Mouse (Mus musculus) thymus, postnatal 36 days (tissue): Measurements from ENCODE around the gene Vmn1r18.
"Not testable (repeated sequence)": the region's sequence is repeated elsewhere in the genome, so short reads cannot be mapped to it uniquely, and the experiment has no call there.

ENCODE experiments used
- DNase-seq, 2 experiments: peaks; one replicate each; pipeline ENCODE4 v3.0.0; 2022; ENCODE audit warnings: mixed read lengths in 2 of 2

Gene Vmn1r18

DNA sequence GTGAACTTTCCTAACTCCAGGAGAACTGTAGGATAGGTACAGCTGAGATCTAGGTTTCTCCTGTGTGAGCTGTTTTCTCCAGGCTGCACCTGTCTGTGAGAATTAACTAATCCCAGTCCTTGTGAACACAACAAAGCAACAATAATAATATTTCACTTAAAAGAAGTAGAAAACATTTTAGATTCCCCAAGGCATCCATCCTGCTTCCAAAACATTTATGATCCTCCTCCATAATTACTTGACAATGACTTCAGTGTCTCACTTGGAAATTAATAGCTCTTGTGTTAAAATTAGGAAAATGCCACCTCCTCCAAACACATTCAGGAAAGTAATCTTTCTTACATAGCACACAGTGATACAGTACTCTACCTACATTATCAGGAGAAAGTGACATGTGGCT lies at the start of gene Vmn1r18:
Vmn1r18 (minus strand) TSS at position 101 of the 400 bp plus-strand sequence.
- no peak for DNase-seq

DNA sequence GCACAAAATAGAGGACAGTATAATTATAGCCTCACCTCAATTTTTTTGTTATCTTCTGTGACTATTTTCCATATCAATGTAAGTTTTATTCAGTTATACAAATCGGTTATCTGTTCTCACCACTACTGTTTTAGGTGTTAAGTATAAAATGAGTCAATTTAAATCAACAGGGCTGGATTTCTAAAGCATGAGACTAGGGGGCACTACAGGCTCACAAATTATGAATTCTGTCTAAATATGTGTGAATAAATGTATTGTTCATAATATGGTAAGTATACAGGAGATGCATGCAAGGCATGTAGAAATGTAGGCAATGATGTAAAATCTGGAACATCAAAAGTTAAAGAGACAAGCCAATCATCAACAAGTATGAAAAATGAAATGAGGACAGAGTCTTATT lies 35.6 kb upstream of the Vmn1r18 start:
- no peak for DNase-seq

DNA sequence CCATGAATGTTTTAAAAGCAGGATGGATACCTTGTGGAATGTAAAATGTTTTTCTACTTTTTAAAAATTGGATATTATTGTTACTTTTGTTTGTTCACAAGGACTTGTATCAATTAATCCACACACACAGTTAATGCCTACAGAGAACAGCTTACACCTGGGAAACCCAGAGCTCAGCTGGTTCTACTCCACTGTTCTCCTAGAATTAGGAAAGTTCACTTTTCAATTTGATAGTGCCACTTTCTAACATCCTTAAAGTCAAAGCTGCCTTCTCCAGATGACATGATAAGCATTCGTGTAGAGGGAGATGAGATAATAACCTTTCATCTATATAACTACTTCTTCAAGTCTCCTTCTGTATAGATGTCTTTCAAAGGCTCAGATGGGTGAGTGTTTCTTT lies 33.0 kb upstream of the Vmn1r18 start, which contains the start of gene Vmn1r20:
Vmn1r20 (plus strand) TSS at position 301 of the 400 bp plus-strand sequence.
- no peak for DNase-seq

DNA sequence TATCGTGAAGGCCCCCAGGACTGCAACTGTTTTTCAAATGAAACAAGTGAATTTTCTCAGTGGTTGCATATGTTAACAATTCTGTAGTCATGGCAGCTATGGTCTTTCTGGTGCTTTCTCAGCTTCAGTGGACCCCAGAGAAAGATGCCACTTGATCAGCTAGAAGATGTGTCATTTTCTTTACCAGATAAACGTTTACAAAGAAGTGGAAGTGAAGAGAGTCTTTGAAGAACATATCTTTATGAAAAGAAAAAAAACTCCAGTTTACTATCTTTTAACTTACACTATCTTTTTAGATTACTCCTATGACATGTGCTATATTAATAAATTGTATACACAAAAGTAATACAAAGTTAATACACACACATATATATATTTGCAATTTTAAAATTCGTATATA lies 7.9 kb upstream of the Vmn1r18 start, which contains the start of gene Vmn1r19:
Vmn1r19 (plus strand) TSS at position 301 of the 400 bp plus-strand sequence.
- not testable (repeated sequence) for DNase-seq

DNA sequence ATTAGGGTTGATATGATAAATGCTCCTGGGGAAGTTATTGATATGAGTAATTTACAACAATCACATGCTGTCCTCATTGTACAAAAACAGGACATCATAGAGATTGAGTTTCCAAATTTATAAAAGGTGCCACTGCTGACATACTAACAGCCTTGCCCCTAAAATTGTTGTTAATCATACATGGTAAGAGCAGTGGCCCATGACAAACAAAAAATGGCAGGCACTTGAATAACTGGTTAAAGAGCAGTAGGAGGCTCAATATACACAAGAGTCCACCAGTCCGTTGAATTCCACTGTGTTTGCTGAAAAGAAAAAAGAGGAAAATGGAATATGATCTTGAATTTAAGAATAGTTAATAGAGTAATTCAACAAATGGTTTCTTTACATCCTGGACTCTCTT lies 28.1 kb downstream of the Vmn1r18 start:
- no peak for DNase-seq

DNA sequence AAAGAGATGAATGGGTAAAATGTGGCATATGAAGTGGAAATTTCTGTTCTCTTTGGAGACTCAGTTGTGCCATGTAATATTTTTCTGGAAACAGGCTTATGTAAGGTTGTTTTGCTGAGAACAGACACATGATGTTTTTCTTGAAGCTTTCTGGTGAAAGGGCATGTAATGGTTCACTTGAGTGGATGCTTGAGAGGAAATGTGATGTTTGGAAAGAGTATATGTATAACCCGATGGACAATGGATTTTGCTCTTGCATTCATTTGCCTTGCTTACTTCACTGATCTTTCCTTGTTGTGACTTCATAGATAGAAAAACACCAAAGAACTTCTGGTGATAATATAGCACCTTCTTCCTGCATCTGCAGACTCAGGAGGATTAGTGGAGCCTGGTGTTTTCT lies 29.7 kb downstream of the Vmn1r18 start:
- not testable (repeated sequence) for DNase-seq

DNA sequence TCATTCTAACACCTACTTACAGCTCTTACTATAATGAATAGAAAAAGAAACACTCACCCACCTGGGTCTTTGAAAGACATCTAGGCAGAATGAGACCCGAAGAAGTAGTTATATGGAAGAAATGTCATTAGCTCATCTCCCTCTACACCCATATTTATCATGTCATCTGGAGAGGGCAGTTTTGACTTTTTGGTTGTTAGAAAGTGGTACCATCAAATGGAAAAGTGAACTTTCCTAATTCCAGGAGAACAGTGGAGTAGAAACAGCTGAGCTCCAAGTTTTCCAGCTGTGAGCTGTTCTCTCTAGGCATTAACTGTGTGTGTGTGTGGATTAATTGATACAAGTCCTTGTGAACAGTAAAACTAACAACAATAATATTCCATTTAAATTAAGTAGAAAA lies 32.0 kb downstream of the Vmn1r18 start, which contains the start of gene Vmn1r17:
Vmn1r17 (minus strand) TSS at position 101 of the 400 bp plus-strand sequence.
- no peak for DNase-seq

DNA sequence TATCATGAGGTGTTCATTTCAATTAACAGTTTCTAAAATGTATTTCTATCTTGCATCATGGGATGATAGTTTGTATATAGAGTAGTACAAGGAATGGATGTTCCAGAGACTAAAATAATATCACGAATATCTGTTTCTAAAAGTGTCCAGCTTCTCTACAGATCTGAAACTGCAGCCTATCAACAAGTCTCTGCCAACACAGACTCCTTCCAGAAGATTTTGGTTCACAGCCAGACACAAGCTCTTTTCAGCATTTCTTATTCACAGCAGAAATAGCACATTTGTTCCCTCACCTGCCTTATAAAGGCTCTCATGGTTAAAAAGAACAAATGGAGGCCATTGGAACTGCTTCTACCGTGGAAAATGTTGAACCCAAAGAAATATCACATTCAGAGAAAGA lies 38.7 kb downstream of the Vmn1r18 start:
- no peak for DNase-seq

DNA sequence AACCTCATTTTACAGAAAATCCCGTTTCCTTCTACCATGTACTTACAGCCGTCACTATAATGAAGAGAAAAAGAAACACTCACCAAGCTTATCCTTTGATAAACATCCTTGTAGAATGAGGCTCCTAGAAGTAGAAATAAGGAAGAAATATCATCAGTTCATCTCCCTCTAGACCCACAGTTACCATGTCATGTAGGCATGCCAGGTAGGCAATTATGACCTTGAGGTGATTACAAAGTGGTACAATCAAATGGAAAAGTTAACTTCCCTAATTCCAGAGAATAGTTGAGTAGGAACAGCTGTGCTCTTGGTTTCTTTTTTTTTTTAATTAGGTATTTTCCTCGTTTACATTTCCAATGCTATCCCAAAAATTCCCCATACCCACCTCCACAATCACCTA lies 66.2 kb downstream of the Vmn1r18 start, which contains the start of gene Vmn1r16:
Vmn1r16 (minus strand) TSS at position 101 of the 400 bp plus-strand sequence.
- no peak for DNase-seq
